ENCODE assay signal across 17 mouse cellular contexts in the genomic region with DNA sequence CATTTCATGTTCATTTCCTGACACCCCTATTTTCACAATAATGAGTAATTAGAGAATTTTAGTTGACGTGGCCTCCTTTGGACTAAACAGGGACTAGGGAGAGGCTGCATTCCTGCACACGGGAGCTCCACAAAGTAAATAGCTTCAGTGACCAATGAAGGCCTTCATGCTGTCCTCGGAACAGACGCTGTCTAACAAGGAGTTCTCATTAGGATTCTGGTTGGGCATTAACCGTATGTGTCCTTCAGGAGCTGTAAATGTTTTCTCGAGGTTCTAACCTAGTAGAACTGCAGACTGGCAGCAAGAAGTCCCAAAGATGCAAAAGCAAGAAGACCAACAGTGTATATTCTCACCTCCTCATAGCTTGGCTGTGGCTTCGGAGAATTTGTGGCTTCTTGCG.
"Had no signal": no experiment of that assay in that cellular context is flagged by ENCODE, and none has a peak within 500 bp of the region (broad histone marks: within the 10 kb centered on the region; RNA-seq: fewer than 3 reads in every experiment).

No protein-coding gene starts in this region.

- H3K4me1 ChIP-seq: lung, embryonic 15.5 days; stomach, embryonic 15.5 days had no signal

- H3K4me2 ChIP-seq: limb, embryonic 13.5 days; lung, embryonic 15.5 days; midbrain, embryonic 12.5 days; neural tube, embryonic 13.5 days; stomach, embryonic 15.5 days had no signal

- ATAC-seq: hindbrain, embryonic 16.5 days; inflammation-experienced regulatory T-cells, adult 6 months; intestine, postnatal 0 days; midbrain, embryonic 16.5 days had no signal

- H3K27me3 ChIP-seq: limb, embryonic 13.5 days; lung, embryonic 15.5 days; midbrain, embryonic 12.5 days; neural tube, embryonic 13.5 days; stomach, embryonic 15.5 days had no signal

- H3K4me3 ChIP-seq: limb, embryonic 13.5 days; lung, embryonic 15.5 days; midbrain, embryonic 12.5 days; neural tube, embryonic 13.5 days; stomach, embryonic 15.5 days had no signal

- H3K9ac ChIP-seq: limb, embryonic 13.5 days; lung, embryonic 15.5 days; midbrain, embryonic 12.5 days; neural tube, embryonic 13.5 days; stomach, embryonic 15.5 days had no signal

- H3K27ac ChIP-seq: limb, embryonic 13.5 days; lung, embryonic 15.5 days; macrophage; midbrain, embryonic 12.5 days; neural tube, embryonic 13.5 days; stomach, embryonic 15.5 days had no signal

- DNase-seq: left cerebral cortex, postnatal 4 days; lung, postnatal 14 days; retina, postnatal 1 day; right cerebral cortex, postnatal 4 days; spleen, adult 18-20 months; thymus, adult 2 months; thymus, postnatal 25 days had no signal

- H3K9me3 ChIP-seq: limb, embryonic 13.5 days; lung, embryonic 15.5 days; midbrain, embryonic 12.5 days; neural tube, embryonic 13.5 days; stomach, embryonic 15.5 days had no signal
